Mouse (Mus musculus): ENCODE data around the gene Wrap73. TPM values are rescaled to one million over a fixed set of nuclear protein-coding genes. Genes with fewer than 3 reads are reported as not detected.

Gene Wrap73
- polyA plus RNA-seq, 1 experiment from 2014 or later = 28.5 TPM

- 23% methylated on average over 20 of the region's 20 CpGs for WGBS
- DNase-seq (ENCODE audit: low spot score) = peak; percentile 67
- Histone ChIP-seq H3K4me1 (replicated peaks; ENCODE audit: insufficient read depth, low read length) (peaks cover 4% of the 10 kb centered on the region; the same call in 1 of the 2 replicates), H3K4me3 (replicated peaks; ENCODE audit: low read depth, low read length) (no peak overlapping the region), H3K27ac (no peak overlapping the region), H3K9me3 (replicated peaks; ENCODE audit: low read length) (no peaks in the 10 kb centered on the region), H3K4me2 (ENCODE audit: low read length) (peak overlapping the region; percentile 43), H3K36me3 (ENCODE audit: insufficient read depth, low read length) (no peaks in the 10 kb centered on the region), H3K9ac (ENCODE audit: low read depth, low read length) (no peak overlapping the region), H3K27me3 (ENCODE audit: insufficient read depth, low read length) (no peaks in the 10 kb centered on the region)
- TF ChIP-seq CTCF (IDR thresholded peaks at IDR 0.05; ENCODE audit: low read depth) = peak; percentile 84
- ATAC-seq (replicated peaks; ENCODE audit: low FRiP score, low read depth) = peak; percentile 53; the same call in 1 of the 2 replicates
Measured at GRCm38 (mm10) chr4:154105381-154106001, 36.7 kb upstream of the Wrap73 start.

DNA sequence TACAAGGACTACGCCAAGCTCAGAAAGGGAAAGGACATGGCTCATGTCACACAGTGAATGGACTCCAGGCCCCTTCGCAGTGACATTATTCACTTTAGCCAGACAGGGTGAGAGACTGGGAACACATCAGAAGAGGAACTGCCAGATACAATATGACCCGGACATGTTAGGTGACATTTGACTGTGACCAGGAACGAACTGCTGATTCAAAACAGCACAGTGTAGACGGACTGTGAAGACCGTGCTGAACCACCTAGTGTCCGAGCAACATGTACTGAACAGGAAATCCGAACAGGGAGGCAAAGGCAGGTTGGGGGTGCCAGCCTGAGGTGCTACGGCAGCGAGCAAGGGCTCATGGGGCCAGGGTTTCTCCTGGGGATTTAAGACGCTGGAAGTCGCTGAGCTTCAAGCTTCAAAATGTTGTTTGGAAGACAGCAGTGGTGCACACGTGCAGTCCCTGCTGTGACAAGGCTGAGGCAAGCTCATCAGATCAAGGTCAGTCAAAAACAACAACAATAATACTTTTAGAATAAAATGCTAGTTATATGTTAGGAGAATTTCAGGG lies 35.6 kb upstream of the Wrap73 start:
- DNase-seq (ENCODE audit: low spot score) (no peak), ATAC-seq (replicated peaks; ENCODE audit: low FRiP score, low read depth) (no peak)
- Histone ChIP-seq H3K27ac (no peak overlapping the region), H3K4me3 (replicated peaks; ENCODE audit: low read depth, low read length) (no peak overlapping the region), H3K36me3 (ENCODE audit: insufficient read depth, low read length) (no peaks in the 10 kb centered on the region), H3K4me1 (replicated peaks; ENCODE audit: insufficient read depth, low read length) (peaks cover 4% of the 10 kb centered on the region; the same call in 1 of the 2 replicates), H3K9me3 (replicated peaks; ENCODE audit: low read length) (no peaks in the 10 kb centered on the region), H3K9ac (ENCODE audit: low read depth, low read length) (no peak overlapping the region), H3K4me2 (ENCODE audit: low read length) (no peak overlapping the region), H3K27me3 (ENCODE audit: insufficient read depth, low read length) (no peaks in the 10 kb centered on the region)
- 77% methylated on average over 13 of the region's 13 CpGs for WGBS
- TF ChIP-seq CTCF (IDR thresholded peaks at IDR 0.05; ENCODE audit: low read depth) = no peak

DNA sequence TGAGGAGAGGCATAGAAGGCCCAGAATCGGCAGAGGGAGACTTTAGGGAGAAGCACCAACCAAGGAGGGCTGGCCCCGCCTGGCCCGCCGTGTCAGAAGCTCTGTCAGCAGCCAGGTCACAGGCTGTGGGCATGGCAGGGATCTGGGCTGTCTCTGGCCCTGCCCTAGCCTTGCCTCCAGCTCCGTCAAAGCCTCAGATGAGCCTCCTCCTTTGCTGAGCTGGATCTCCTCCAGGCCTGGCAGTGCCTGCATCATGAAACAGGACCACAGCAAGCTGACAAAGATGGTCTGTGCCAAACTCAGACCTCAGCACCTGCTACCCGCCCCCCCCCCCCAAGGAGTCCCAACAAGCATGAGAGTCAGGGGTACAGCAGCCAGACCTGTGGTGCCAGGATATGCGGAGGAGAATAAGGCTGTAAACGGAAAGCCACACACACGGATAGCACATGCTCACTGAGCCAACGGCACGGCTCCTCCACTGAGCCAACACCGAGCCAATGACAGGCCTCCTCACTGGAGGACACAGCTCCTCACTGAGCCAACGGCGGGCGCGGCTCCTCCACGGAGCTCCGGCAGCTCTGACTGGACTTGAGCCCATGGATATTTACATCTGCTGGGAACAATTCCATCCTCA lies 32.8 kb upstream of the Wrap73 start:
- Histone ChIP-seq H3K4me3 (replicated peaks; ENCODE audit: low read depth, low read length) (no peak overlapping the region), H3K9ac (ENCODE audit: low read depth, low read length) (no peak overlapping the region), H3K27ac (no peak overlapping the region), H3K36me3 (ENCODE audit: insufficient read depth, low read length) (no peaks in the 10 kb centered on the region), H3K27me3 (ENCODE audit: insufficient read depth, low read length) (no peaks in the 10 kb centered on the region), H3K4me1 (replicated peaks; ENCODE audit: insufficient read depth, low read length) (peaks cover 4% of the 10 kb centered on the region; the same call in 1 of the 2 replicates), H3K9me3 (replicated peaks; ENCODE audit: low read length) (no peaks in the 10 kb centered on the region), H3K4me2 (ENCODE audit: low read length) (no peak overlapping the region)
- DNase-seq (ENCODE audit: low spot score) (no peak), ATAC-seq (replicated peaks; ENCODE audit: low FRiP score, low read depth) (no peak)
- WGBS = 46% methylated on average over 18 of the region's 18 CpGs
- no peak for TF ChIP-seq CTCF (IDR thresholded peaks at IDR 0.05; ENCODE audit: low read depth)

- ATAC-seq (replicated peaks; ENCODE audit: low FRiP score, low read depth) (no peak), DNase-seq (ENCODE audit: low spot score) (no peak)
- 78% methylated on average over 11 of the region's 11 CpGs for WGBS
- no peaks in the 10 kb centered on the region for H3K27me3 ChIP-seq (ENCODE audit: insufficient read depth, low read length)
- H3K4me2 ChIP-seq (ENCODE audit: low read length) = no peak overlapping the region
- H3K9me3 ChIP-seq (replicated peaks; ENCODE audit: low read length) = no peaks in the 10 kb centered on the region
- no peak overlapping the region for H3K27ac ChIP-seq
- peaks cover 4% of the 10 kb centered on the region; the same call in 1 of the 2 replicates for H3K4me1 ChIP-seq (replicated peaks; ENCODE audit: insufficient read depth, low read length)
- H3K4me3 ChIP-seq (replicated peaks; ENCODE audit: low read depth, low read length) = no peak overlapping the region
- no peak for TF ChIP-seq CTCF (IDR thresholded peaks at IDR 0.05; ENCODE audit: low read depth)
- H3K9ac ChIP-seq (ENCODE audit: low read depth, low read length) = no peak overlapping the region
- H3K36me3 ChIP-seq (ENCODE audit: insufficient read depth, low read length) = no peaks in the 10 kb centered on the region
Measured at GRCm38 (mm10) chr4:154109850-154110243, 32.3 kb upstream of the Wrap73 start.

DNA sequence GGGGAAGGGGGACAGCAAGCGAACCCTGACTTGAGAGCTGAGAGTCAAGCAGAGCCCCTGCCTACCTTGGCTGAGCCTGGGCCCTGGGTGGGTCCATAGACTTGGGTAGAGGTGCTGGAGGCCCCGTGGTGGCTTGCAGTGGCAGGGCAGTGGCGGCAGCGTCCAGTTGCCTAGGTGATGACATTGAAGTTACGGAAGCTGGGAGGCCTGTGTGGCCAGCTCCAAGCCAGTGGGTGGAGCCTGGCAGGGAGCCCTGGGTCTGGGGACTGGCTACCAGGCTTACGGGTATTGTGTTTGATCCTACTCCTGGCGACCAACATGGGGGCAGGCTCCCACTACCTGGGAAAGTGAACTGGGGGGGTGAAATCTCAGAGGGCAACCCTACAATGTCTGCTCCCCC lies 25.8 kb upstream of the Wrap73 start:
- ATAC-seq (replicated peaks; ENCODE audit: low FRiP score, low read depth) (no peak), DNase-seq (ENCODE audit: low spot score) (no peak)
- 40% methylated on average over 7 of the region's 7 CpGs for WGBS
- Histone ChIP-seq H3K4me3 (replicated peaks; ENCODE audit: low read depth, low read length) (no peak overlapping the region), H3K4me2 (ENCODE audit: low read length) (no peak overlapping the region), H3K36me3 (ENCODE audit: insufficient read depth, low read length) (no peaks in the 10 kb centered on the region), H3K9me3 (replicated peaks; ENCODE audit: low read length) (no peaks in the 10 kb centered on the region), H3K4me1 (replicated peaks; ENCODE audit: insufficient read depth, low read length) (no peaks in the 10 kb centered on the region), H3K9ac (ENCODE audit: low read depth, low read length) (no peak overlapping the region), H3K27me3 (ENCODE audit: insufficient read depth, low read length) (no peaks in the 10 kb centered on the region), H3K27ac (no peak overlapping the region)
- no peak for TF ChIP-seq CTCF (IDR thresholded peaks at IDR 0.05; ENCODE audit: low read depth)

DNA sequence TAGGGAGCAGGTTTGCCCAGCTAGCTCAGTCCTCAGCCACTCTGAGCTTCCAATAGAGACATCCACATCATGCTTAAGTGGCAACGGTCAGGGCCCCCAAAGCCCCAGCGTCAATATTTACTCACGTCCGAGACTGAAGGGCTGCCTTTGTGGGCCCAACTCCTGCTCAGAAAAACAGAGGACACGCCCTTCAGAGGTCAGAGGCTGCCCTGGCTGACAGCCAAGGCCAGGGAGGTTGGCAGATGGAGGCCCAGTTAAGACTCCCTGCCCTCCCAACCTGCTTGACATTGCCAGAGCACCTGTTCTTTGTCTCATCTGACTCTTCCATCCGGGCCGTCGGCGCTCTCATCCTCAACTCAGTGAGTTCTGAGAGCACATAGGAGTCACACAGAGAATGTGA lies 23.4 kb upstream of the Wrap73 start:
- Histone ChIP-seq H3K4me3 (replicated peaks; ENCODE audit: low read depth, low read length) (no peak overlapping the region), H3K27me3 (ENCODE audit: insufficient read depth, low read length) (no peaks in the 10 kb centered on the region), H3K9ac (ENCODE audit: low read depth, low read length) (no peak overlapping the region), H3K27ac (no peak overlapping the region), H3K4me1 (replicated peaks; ENCODE audit: insufficient read depth, low read length) (no peaks in the 10 kb centered on the region), H3K4me2 (ENCODE audit: low read length) (no peak overlapping the region), H3K9me3 (replicated peaks; ENCODE audit: low read length) (no peaks in the 10 kb centered on the region), H3K36me3 (ENCODE audit: insufficient read depth, low read length) (no peaks in the 10 kb centered on the region)
- 59% methylated on average over 9 of the region's 9 CpGs for WGBS
- DNase-seq (ENCODE audit: low spot score) = no peak
- TF ChIP-seq CTCF (IDR thresholded peaks at IDR 0.05; ENCODE audit: low read depth) = no peak
- ATAC-seq (replicated peaks; ENCODE audit: low FRiP score, low read depth) = no peak

Measured in kidney, postnatal 0 days (tissue).